Mouse (Mus musculus) brain, adult 10 weeks (tissue): ENCODE data around the gene Prkrip1. TPM values are rescaled to one million over a fixed set of nuclear protein-coding genes. Genes with fewer than 3 reads are reported as not detected.

Source experiments
- polyA plus RNA-seq: library from polyadenylated mRNA; stranded (reverse); fragments of 350-450 nt; fragmentation: Illumina TruSeq; extraction: RNeasy Lipid Tissue Mini Kit (QIAGEN cat#74804); gene quantifications from one replicate; pipeline ENCODE4 v1.2.3, GENCODE M21; 2015; ENCODE audit warnings: low read depth, low replicate concordance

The Prkrip1 gene
- polyA plus RNA-seq = 44.8 TPM

DNA sequence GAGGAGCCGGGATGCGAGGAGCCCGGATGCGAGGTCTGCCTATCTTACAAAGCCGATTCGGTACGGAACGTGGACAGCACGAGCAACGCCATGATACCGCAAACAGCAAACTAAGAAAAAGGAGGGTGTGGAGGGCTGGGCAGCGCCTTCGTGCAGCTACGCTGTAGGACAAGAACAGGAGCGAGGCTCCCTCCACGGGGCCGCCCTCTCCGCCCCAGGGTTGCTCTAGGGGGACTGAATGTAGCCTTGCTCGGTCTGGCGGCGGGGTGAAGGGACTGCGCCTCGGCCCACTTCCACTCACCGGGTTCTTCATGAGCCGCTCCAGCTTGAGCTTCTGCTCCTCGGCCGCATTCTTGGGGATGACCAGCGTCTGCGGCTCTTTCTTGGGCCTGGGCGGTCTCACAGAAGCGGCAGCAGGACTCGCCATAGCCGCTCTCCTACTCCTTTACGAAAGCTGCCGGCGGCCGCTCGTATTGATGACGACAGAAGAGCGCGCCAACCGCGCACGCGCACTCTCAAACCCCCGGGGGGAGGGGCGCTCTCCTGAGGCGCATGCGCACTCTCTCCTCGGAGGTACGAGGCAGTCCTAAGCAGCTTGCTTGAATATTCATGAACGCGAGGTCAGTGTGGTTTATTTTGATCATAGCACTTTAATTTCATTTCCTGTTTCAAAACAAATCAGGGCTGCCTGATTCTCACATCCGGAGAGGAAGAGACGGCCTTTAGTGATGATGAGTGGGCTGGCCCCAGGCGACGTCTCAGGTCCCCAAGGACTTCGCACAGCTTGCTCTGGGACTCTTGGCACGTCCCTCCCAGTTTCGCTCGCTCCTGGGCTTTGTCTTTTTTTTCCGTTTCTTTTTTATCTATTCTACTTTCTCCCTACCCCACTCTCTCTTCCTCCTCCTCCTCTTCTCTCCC is at the start of gene Prkrip1:
Gene Prkrip1 (minus strand): TSS at position 490 of the 918 bp plus-strand sequence.

DNA sequence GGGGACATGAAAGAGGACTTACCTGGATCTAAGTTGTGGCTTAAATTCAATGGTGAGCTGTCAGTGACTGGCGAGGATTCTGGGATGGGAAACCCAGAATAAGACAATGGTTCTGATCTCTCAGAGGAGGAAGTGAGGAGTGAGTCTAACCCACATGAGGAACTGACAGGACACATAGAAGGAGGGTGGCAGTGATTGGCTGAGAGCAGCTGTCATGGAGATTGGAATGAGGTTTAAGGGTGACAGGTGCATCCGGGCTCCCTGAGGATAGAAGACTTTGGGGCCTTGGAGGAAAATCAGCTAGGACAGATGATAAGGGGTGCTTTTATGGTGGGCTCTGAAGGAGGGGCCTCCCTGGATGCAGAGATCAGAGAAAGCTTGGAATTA is 47.7 kb upstream of the Prkrip1 start, which contains the start of gene Sh2b2:
Gene Sh2b2 (minus strand): TSS at position 105 of the 387 bp plus-strand sequence.

DNA sequence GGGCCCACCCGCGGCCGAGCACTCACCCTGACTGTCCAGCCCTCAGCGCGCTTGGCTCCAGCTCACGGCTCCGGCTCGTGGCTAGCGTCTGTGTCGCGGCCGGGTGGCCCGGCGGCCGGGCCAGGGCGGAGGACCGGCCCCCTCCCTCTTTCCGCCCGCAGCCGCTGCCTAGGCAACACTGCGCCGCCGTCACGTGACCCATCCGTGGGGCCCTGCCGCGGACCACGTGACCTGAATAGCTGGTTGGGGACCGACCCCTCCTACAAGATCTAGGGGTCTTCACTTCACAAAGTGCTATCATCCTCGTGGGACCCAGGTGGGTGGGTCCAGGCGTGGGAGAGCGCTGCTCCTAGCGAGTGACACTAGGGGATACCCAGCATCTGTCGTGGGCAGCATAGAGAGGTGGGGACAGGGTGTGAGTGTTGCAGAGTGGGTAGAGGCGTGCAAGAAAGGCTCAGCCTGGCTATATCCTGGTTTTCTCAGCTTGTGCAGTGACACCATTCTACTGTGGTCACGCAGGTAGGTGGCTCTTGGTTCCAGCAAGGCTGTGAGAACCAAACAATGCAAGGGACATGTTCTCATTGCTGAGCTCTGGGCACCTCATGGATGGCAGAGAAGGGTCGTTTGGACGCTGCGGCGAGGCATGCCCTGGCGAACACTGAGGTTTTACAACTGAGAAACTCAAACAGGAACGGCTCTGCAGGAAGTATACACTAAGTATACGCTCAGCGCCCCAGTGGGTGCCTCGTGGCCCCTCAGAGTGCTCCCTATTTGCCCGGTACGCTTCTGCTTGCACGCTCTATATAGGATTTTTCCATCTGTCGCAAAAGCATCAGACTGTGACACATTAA is 28.0 kb downstream of the Prkrip1 start, which contains the start of gene Orai2:
Gene Orai2 (minus strand): TSS at position 202 of the 851 bp plus-strand sequence.

DNA sequence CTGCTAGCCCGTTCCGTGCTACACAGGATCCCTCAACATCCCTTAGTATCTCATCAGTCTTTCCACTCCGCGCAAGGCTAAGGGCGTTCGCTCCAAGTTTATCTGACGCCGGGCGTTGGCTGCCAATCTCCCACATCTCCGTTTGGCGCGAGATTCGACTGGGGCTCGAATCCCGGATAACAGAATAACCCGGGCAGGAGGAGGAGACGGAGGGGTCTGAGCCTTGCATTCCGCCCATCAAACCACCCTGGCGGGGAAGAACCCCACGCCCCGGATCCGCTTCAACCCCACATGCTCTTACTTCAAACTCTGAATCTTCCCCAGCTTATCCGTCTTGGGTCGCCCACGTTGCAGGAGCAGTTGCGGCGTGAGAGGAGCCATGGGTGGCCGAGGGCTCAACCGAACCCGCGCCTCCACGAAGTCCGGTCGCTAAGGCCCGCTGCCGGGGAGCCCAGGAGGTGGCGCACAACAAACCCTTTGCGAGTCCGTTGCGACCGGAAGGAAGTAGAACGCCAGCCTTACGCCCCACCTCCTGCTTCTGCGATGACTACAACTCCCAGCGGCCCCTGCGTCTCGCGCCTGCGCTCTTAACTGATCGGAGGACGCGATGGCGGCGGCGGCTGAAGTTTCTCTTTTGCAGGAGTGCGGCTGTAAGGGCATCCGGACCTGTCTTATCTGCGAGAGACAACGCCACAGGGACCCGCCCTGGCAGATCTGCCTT is 63.0 kb downstream of the Prkrip1 start, which contains the start of the genes Lrwd1 and Alkbh4:
Gene Lrwd1 (minus strand): TSS at position 504 of the 721 bp plus-strand sequence.
Gene Alkbh4 (plus strand): TSS at position 576 of the 721 bp plus-strand sequence.

Other genes with a start within 250 kb of the Prkrip1 start
- gene Ssc4d, start 224.4 kb downstream of the Prkrip1 start, polyA plus RNA-seq = 1.6 TPM
- not detected for gene Zp3, start 218.9 kb downstream of the Prkrip1 start, polyA plus RNA-seq
- gene Dtx2, start 204.2 kb downstream of the Prkrip1 start, polyA plus RNA-seq = 6.4 TPM
- not detected for gene Upk3b, start 160.5 kb downstream of the Prkrip1 start, polyA plus RNA-seq
- not detected for gene Upk3bl, start 144.5 kb downstream of the Prkrip1 start, polyA plus RNA-seq
- gene Rasa4, start 115.0 kb downstream of the Prkrip1 start, polyA plus RNA-seq = 6.5 TPM
- gene Polr2j, start 82.3 kb downstream of the Prkrip1 start, polyA plus RNA-seq = 116 TPM
- gene Lrwd1, start 62.9 kb downstream of the Prkrip1 start, polyA plus RNA-seq = 12.1 TPM
- gene Alkbh4, start 62.8 kb downstream of the Prkrip1 start, polyA plus RNA-seq = 9.0 TPM
- 45.8 TPM for gene Orai2, start 28.2 kb downstream of the Prkrip1 start, polyA plus RNA-seq
- 4.5 TPM for gene Sh2b2, start 47.6 kb upstream of the Prkrip1 start, polyA plus RNA-seq